Mouse (Mus musculus): ENCODE measurements around the gene Pcp4.

DNA sequence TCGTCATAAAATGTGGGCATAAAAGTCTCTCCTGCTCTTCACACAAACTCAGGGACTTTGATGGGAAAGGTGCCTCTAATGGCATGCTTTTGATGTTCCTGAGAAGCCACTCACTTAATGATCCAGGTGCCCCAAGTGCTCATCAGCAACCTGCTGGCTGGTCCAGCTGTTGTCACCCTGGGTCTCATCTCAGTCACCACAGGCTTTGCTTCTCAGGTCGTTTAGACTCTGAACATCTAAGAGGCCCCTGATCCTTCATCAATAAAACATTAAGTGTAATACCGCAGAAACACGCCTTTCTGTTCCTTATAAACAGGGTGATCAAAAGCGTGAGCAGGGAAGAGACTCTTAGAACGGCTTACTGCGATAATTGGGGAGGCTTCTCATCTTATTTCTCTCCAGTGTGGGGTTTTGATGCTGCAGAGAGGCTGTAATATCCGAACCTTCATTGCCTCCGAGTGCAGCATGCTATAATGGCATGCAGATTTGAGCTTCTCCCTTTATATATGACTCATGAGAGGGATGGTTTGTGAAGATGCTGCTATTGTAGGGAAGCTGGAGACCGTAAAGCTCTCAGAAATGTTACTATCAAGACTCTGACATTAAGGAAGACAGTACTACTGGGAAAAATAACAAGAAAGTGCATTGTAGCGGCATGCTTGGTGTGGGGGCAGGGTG, 19.7 kb downstream of the Pcp4 start:
- TF ChIP-seq MAX (IDR thresholded peaks at IDR 0.05) (no peak), CTCF (IDR thresholded peaks at IDR 0.05; ENCODE audit: control insufficient read depth, insufficient read depth, insufficient read length) (no peak), CEBPB (IDR thresholded peaks at IDR 0.05; ENCODE audit: low read depth) (no peak), USF1 (IDR thresholded peaks at IDR 0.05; ENCODE audit: low read depth) (no peak), MYOD1 (IDR thresholded peaks at IDR 0.05; ENCODE audit: control insufficient read depth, insufficient read length, low read depth) (no peak), MYOG (IDR thresholded peaks at IDR 0.05; ENCODE audit: control insufficient read depth, extremely low read depth, insufficient read length) (no peak)
